Mouse (Mus musculus): ENCODE results near the gene Prune1.

The Prune1 gene

GRCm38 (mm10) chr3:95306244-95306643 lies 24.4 kb upstream of the Prune1 start:
- DNase-seq (ENCODE audit: extremely low spot score, low spot score) = no peak

GRCm38 (mm10) chr3:95301204-95301796 lies 19.4 kb upstream of the Prune1 start:
- no peak for DNase-seq (ENCODE audit: extremely low spot score, low spot score)

GRCm38 (mm10) chr3:95298018-95298417 lies 16.1 kb upstream of the Prune1 start:
- no peak for DNase-seq (ENCODE audit: extremely low spot score, low spot score)

- DNase-seq (ENCODE audit: extremely low spot score, low spot score) = peak; percentile 47
Observed at GRCm38 (mm10) chr3:95296103-95296469, 14.2 kb upstream of the Prune1 start.

- DNase-seq (ENCODE audit: extremely low spot score, low spot score) = no peak
Observed at GRCm38 (mm10) chr3:95295321-95296102, 13.6 kb upstream of the Prune1 start.

DNA sequence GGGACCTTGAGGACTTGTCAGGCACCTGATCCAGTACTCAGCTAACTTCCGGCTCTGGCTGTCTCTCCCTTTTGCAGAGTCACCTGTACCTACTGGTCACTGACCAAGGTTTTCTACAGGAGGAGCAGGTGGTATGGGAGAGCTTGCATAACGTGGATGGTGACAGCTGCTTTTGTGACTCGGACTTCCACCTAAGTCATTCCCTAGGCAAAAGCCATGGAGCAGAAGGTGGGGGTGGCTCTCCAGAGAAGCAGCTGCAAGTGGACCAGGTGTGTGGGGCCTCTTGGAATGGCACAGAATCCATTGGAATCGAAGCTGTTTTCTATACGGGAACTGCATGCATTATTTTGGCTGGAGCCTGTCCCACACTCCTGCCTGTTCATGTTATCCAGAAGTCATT lies 12.8 kb upstream of the Prune1 start:
- DNase-seq (ENCODE audit: extremely low spot score, low spot score) = no peak

- DNase-seq (ENCODE audit: extremely low spot score, low spot score) = no peak
Observed at GRCm38 (mm10) chr3:95294316-95294715, 12.4 kb upstream of the Prune1 start.

- DNase-seq (ENCODE audit: extremely low spot score, low spot score) = no peak
Observed at GRCm38 (mm10) chr3:95293537-95293936, 11.7 kb upstream of the Prune1 start.

DNA sequence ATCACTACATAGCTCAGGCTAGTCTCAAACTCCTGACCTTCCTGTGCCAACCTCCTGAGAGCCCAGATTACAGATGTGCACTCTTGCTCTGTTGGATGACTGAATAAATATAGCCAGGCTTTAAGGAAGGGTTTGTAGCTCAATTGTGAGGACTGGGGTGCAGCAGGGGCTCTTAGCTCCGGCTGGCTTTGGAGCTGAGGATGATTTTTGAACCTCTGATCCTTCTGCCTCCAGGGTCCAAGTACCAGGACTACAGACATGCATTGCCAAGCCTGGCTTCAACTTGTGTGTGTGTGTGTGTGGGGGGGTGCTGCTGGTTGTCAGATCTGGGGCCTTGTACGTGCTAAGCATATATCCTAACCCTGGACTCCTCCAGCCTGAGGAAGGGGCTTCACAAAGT lies 11.0 kb upstream of the Prune1 start:
- no peak for DNase-seq (ENCODE audit: extremely low spot score, low spot score)

DNA sequence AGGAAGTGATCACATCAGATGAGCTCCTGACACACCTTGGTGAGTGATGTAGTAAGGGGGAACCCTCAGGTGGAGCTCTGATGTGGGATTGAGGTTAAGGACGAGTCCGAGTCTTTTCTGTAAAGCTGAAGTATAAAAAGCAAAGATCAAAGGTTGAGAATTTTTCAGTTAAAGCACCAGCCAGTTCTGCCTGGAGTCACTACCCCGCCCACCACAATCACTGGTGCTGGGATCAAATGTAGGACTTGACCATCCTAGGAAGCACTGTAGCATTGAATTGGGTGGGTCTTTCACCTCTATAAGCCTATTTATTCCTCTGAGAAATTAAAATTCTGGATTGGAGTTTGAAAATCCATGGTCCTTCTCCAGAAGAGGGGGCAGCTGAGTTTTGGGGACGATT lies 9.2 kb upstream of the Prune1 start:
- DNase-seq (ENCODE audit: extremely low spot score, low spot score) = no peak

GRCm38 (mm10) chr3:95290156-95290555 lies 8.3 kb upstream of the Prune1 start:
- DNase-seq (ENCODE audit: extremely low spot score, low spot score) = no peak

DNA sequence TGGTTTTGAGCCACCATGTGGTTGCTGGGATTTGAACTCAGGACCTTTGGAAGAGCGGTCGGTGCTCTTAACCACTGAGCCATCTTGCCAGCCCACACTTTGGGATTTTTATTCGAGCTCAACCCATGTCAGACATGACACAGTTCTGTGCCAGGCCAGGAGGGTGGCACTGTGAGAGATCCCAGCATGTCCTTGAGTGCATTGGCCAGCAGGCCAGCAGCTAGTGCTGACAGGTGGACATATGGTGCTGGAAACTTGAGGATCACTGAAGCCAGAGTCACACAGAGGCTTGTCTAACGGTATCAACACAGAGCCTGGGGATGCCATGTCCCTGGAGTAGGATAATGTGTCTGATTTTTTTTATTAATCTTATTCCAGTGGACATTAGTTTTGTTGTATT lies 7.5 kb upstream of the Prune1 start:
- DNase-seq (ENCODE audit: extremely low spot score, low spot score) = no peak

DNA sequence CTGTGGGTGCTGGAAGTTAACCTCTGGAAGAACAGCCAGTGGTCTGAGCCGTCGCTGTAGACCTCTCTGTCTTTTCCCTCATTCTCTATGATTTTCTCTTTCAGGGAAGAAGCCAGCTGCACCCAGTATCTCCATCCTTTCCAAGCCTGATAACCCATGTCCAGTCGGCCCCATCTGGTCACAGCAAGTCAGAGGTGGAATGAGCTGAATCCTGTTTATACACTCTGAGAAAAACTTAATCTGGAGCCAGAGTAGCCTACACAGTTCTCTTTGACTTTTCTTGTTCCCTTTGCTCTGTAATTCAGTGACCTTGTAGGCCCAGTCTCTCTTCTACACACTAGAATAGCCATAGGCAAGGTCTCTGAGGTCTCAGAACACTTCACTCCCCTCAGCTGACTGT lies 5.7 kb upstream of the Prune1 start:
- no peak for DNase-seq (ENCODE audit: extremely low spot score, low spot score)

- DNase-seq (ENCODE audit: extremely low spot score, low spot score) = no peak
Observed at GRCm38 (mm10) chr3:95286510-95286909, 4.6 kb upstream of the Prune1 start.

DNA sequence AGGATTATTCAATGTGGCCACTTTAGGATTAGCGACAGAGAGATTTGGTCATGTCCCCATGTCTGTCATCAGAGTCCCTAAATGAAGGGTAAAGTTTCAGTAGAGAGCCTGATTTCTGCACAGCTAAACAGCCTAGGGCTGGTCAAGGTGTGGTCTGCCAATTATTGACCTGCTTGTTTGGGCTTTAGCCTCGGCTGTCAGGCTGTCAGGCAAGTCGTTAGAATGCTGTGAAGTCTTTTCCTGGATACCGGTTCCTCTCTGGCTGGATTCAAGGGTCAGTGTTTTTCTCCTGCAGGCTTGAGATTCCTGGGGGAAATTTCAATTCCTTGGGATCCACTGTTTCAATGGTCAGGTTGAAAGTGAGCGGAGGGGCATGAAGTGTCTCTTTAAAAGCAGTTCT lies 4.1 kb upstream of the Prune1 start:
- DNase-seq (ENCODE audit: extremely low spot score, low spot score) = no peak

- DNase-seq (ENCODE audit: extremely low spot score, low spot score) = no peak
Observed at GRCm38 (mm10) chr3:95285390-95285789, 3.5 kb upstream of the Prune1 start.

GRCm38 (mm10) chr3:95284501-95285281 lies 2.8 kb upstream of the Prune1 start:
- no peak for DNase-seq (ENCODE audit: extremely low spot score, low spot score)

GRCm38 (mm10) chr3:95284062-95284461 lies 2.2 kb upstream of the Prune1 start:
- no peak for DNase-seq (ENCODE audit: extremely low spot score, low spot score)

DNA sequence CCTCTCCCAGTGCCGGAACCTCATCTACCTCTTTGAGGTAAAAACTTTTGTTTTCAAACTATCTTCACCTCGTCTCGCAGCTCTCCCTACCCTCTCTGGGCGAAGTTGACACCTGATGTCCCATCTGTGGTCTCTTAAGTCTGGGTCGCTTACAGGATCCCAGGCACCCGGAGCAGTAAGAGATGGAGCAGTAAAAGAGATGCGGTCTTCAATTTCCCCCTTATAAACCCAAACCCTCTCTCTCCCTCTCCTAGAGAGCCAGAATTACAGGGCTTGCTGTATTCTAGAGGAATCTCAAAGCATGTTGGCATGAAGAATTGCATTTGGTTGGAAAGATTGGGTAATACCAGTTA lies 1.7 kb upstream of the Prune1 start:
- no peak for DNase-seq (ENCODE audit: extremely low spot score, low spot score)

DNA sequence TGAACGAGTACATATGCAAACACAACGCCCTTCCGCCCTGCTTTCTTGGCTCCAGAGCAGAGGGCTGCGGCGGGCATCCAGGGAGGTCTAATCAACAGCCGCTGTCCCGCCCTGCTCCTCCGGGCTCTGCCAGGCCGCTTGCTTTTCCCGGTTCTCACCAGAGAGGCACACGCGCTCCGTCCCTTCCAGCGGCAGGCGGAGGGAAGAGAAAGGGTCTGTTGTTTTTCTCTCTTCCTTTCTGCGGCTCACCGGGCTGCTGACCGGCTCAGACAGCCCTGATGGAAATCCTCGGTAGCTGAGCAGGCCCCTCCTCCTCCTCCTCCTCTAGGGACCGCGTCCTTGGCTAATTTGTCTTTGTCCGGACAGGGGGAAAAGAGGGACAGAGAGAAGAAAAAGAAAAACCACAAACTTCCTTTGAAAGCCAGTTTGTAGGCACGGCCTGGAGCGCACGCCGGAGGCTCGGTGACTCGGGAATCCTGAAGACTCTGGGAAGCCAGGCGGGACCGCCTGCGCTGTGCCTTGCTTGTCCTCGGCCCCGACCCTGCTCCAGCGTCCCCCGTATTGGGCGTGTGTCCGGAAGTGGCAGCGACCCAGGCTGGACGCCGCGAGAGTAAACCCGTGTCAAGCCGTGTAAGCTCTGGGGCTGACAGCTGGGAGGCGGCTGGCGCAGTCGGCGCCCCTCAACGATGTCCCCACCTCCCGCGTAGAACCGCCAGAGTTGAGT lies 1.2 kb upstream of the Prune1 start:
- peak; percentile 84 for DNase-seq (ENCODE audit: extremely low spot score, low spot score)

DNA sequence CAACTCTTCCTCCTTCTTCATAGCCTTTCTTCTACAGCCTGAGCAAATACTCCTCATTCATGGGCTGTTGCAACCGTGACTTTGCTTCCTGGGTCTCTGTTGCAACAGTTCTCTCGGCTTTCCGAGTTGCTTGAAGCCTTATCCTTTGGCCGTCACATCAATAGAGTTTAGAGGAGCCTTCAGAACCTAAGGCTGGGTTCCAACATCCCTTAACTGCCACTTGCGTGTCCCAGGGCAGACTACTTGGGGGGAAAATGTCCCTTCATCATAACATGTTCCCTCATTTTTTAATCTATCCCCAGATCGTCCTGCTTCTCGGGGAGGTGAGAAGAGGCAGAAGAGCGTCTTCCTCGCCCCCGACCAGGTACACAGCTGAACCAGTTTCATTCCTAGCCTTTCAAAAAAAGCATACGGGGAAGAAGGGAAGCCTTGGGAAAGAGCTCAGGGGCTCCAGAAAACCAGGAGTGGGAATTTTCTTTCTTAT lies 547 bp upstream of the Prune1 start:
- DNase-seq (ENCODE audit: extremely low spot score, low spot score) = no peak

DNA sequence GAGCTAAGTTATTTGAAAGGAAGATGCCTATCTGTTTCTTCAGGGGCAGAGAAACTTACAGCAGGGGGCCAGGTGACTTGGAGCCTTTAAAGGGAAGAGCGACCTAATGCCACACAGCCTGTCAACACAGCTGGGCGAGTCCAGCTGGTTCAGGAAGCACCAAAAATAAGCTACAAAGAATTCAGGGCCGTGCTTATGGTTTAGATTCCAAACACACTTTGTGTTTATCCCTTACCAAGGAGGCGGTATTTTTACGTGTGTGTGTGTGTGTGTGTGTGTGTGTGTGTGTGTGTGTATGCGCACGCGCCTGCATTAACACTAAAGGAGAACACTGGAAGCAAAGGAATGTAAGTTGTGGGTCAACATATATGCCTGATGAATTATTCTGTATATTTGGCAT lies 1.1 kb downstream of the Prune1 start:
- DNase-seq (ENCODE audit: extremely low spot score, low spot score) = peak; percentile 29

Measured in neural tube, embryonic 10.5 days (tissue).